Mouse (Mus musculus) megakaryocyte, embryonic 14.5 days (primary cell): Measurements from ENCODE around the gene Lpo.

Source experiments
- FLI1 ChIP-seq: IDR thresholded peaks from 2 replicates; pipeline ENCODE4 v1.6.1; 2012; ENCODE audit warnings: low read length, inconsistent platforms, mixed read lengths
- GATA1 ChIP-seq: IDR thresholded peaks from 3 replicates; pipeline ENCODE4 v1.6.1; 2012; ENCODE audit warnings: mixed read lengths, low read length, inconsistent platforms, borderline replicate concordance

DNA sequence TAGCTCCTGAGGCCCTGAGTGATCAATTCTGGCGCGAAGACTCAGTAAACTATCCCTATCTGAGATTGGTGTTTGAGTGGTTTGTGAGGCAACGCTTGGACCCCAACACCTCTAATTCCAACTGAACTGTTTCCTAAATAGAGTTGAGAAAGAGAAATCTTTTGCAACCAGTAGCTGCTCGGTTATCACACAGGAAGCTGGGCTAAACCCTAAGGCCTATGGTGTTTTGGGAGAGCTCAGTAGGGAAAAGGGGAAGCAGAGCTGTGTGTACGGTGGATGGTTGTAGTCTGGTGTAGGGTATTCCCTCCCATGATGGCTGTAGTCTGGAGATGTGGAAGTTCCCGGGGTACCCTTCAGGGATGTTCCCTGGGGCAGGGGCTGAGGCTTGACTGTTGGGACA lies 38.0 kb downstream of the Lpo start:
- TF ChIP-seq GATA1, result no peak
- TF ChIP-seq FLI1, result no peak
